Mouse (Mus musculus) MEL (cell line): ENCODE data around the gene Arid4b. TPM values are rescaled to one million over a fixed set of nuclear protein-coding genes. Genes with fewer than 3 reads are reported as not detected.

Experiments used
- DNase-seq: peaks from one replicate; pipeline ENCODE4 v3.0.0; 2011; ENCODE audit warnings: low read depth, low spot score
- H3K27ac ChIP-seq: 2 replicates; pipeline ENCODE4 v1.5.1; 2012; ENCODE audit warnings: low read depth, mild to moderate bottlenecking, control low read depth, low read length, moderate library complexity; ENCODE audit not compliant: control insufficient read depth
- H3K27me3 ChIP-seq, 2 experiments: fragments of 150-350 bp in 1 of 2; sonication (generic) in 1 of 2; 2 replicates each; pipeline ENCODE4 v1.6.1; 2012; ENCODE audit warnings: low read length in 2 of 2, mild to moderate bottlenecking in 2 of 2, improper control_type of control experiment in 1 of 2, moderate library complexity in 1 of 2; ENCODE audit not compliant: insufficient read depth in 2 of 2, control insufficient read depth in 1 of 2
- H3K36me3 ChIP-seq, 2 experiments: 2 replicates each; pipeline ENCODE4 v1.6.1; 2012 to 2014; ENCODE audit warnings: low read length in 2 of 2, improper control_type of control experiment in 1 of 2, inconsistent platforms in 1 of 2, mild to moderate bottlenecking in 1 of 2; ENCODE audit not compliant: insufficient read depth in 2 of 2, control insufficient read depth in 1 of 2
- H3K4me1 ChIP-seq, 2 experiments: fragments of 150-350 bp in 1 of 2; sonication (generic) in 1 of 2; 2 replicates each; pipeline ENCODE4 v1.6.1; 2012; ENCODE audit warnings: low read length in 2 of 2, improper control_type of control experiment in 1 of 2, mild to moderate bottlenecking in 1 of 2; ENCODE audit not compliant: insufficient read depth in 2 of 2, control insufficient read depth in 1 of 2
- H3K4me3 ChIP-seq, 2 experiments: fragments of 150-350 bp in 1 of 2; sonication (generic) in 1 of 2; 2 replicates each; pipeline ENCODE4 v1.5.1; 2012; ENCODE audit warnings: low read depth in 2 of 2, low read length in 2 of 2, mild to moderate bottlenecking in 2 of 2, moderate library complexity in 2 of 2, control low read depth in 1 of 2, improper control_type of control experiment in 1 of 2; ENCODE audit not compliant: control insufficient read depth in 1 of 2, insufficient read depth in 1 of 2
- H3K79me2 ChIP-seq: 2 replicates; pipeline ENCODE4 v1.6.1; 2012; ENCODE audit warnings: mild to moderate bottlenecking, low read length, moderate library complexity; ENCODE audit not compliant: control insufficient read depth, poor library complexity, insufficient read depth
- H3K9ac ChIP-seq: 2 replicates; pipeline ENCODE4 v1.6.1; 2012; ENCODE audit warnings: low read depth, mild to moderate bottlenecking, control low read depth, low read length, moderate library complexity; ENCODE audit not compliant: control insufficient read depth, poor library complexity, severe bottlenecking
- H3K9me3 ChIP-seq: fragments of 150-350 bp; sonication (generic); replicated peaks from 2 replicates; pipeline ENCODE4 v1.6.1; 2012; ENCODE audit warnings: mild to moderate bottlenecking, low read length, improper control_type of control experiment, moderate library complexity; ENCODE audit not compliant: insufficient read depth
- CHD1 ChIP-seq: IDR thresholded peaks from 2 replicates; pipeline ENCODE4 v1.6.1; 2012; ENCODE audit warnings: low read depth, mild to moderate bottlenecking, inconsistent platforms, low read length, improper control_type of control experiment
- CHD2 ChIP-seq: IDR thresholded peaks from 2 replicates; pipeline ENCODE4 v1.6.1; 2011; ENCODE audit warnings: low read length, improper control_type of control experiment
- CTCF ChIP-seq, 3 experiments: IDR thresholded peaks in 2 of 3; conservative IDR thresholded peaks in 1 of 3; 2 replicates each; pipeline ENCODE4 v1.5.1; 2011 to 2012; ENCODE audit warnings: low read length in 3 of 3, low read depth in 2 of 3, mild to moderate bottlenecking in 2 of 3, improper control_type of control experiment in 1 of 3, inconsistent platforms in 1 of 3, mixed read lengths in 1 of 3, moderate library complexity in 1 of 3; ENCODE audit not compliant: control insufficient read depth in 1 of 3, insufficient read depth in 1 of 3, poor library complexity in 1 of 3, severe bottlenecking in 1 of 3
- E2F4 ChIP-seq: IDR thresholded peaks from 2 replicates; pipeline ENCODE4 v1.6.1; 2011; ENCODE audit warnings: low read depth, low read length, improper control_type of control experiment, borderline replicate concordance
- JUND ChIP-seq: IDR thresholded peaks from 2 replicates; pipeline ENCODE4 v1.6.1; 2011; ENCODE audit warnings: low read depth, mild to moderate bottlenecking, improper control_type of control experiment, low read length
- KAT2A ChIP-seq: conservative IDR thresholded peaks from 2 replicates; pipeline ENCODE4 v1.6.1; 2012; ENCODE audit warnings: low read depth, low read length, improper control_type of control experiment, inconsistent platforms
- MAX ChIP-seq: IDR thresholded peaks from 2 replicates; pipeline ENCODE4 v1.6.1; 2011; ENCODE audit warnings: low read length, improper control_type of control experiment
- MAZ ChIP-seq: IDR thresholded peaks from 2 replicates; pipeline ENCODE4 v1.6.1; 2012; ENCODE audit warnings: low read depth, mild to moderate bottlenecking, inconsistent platforms, low read length, improper control_type of control experiment
- MYB ChIP-seq: IDR thresholded peaks from 2 replicates; pipeline ENCODE4 v1.6.1; 2011; ENCODE audit warnings: mild to moderate bottlenecking, low read depth, low read length, improper control_type of control experiment
- MYC ChIP-seq: IDR thresholded peaks from 2 replicates; pipeline ENCODE4 v1.6.1; 2011; ENCODE audit warnings: low read depth, mild to moderate bottlenecking, low read length, improper control_type of control experiment, moderate library complexity
- POLR2AphosphoS2 ChIP-seq: IDR thresholded peaks from 2 replicates; pipeline ENCODE4 v1.6.1; 2011; ENCODE audit warnings: low read length, improper control_type of control experiment
- TAL1 ChIP-seq: IDR thresholded peaks from 2 replicates; pipeline ENCODE4 v1.6.1; 2012; ENCODE audit warnings: mild to moderate bottlenecking, inconsistent platforms, low read length, moderate library complexity, mixed read lengths
- TCF12 ChIP-seq: IDR thresholded peaks from 2 replicates; pipeline ENCODE4 v1.6.1; 2014; ENCODE audit warnings: low read depth, mild to moderate bottlenecking, inconsistent platforms, low read length, improper control_type of control experiment, moderate library complexity
- ZC3H11A ChIP-seq: IDR thresholded peaks from 2 replicates; pipeline ENCODE4 v1.6.1; 2012; ENCODE audit warnings: low read depth, mild to moderate bottlenecking, inconsistent platforms, low read length, improper control_type of control experiment
- ZMIZ1 ChIP-seq: IDR thresholded peaks from 2 replicates; pipeline ENCODE4 v1.6.1; 2012; ENCODE audit warnings: low read depth, mild to moderate bottlenecking, inconsistent platforms, low read length, improper control_type of control experiment, moderate library complexity
- polyA plus RNA-seq, 2 experiments: library from polyadenylated mRNA; stranded (reverse) in 1 of 2; unstranded in 1 of 2; fragments of >175 nt in 1 of 2; fragments of >200 nt in 1 of 2; gene quantifications; 2 replicates each; pipeline versions ENCODE4 v1.2.1 to v1.2.4; 2012; ENCODE audit warnings: low replicate concordance in 2 of 2, low read depth in 1 of 2; ENCODE audit not compliant: insufficient read length in 2 of 2, insufficient read depth in 1 of 2, missing spikeins in 1 of 2
- total RNA-seq: library from RNA; depleted of rRNA; stranded (reverse); fragments of 300-350 nt; gene quantifications from 2 replicates; pipeline ENCODE4 v1.2.3, GENCODE M21; 2012

The Arid4b gene
- total and polyA plus RNA-seq, 3 experiments = 8.0 to 24.8 (median 13.0) TPM

- Histone ChIP-seq H3K27ac (no peak overlapping the region), H3K27me3 (no peaks in the 10 kb centered on the region)
- no peak for TF ChIP-seq ZMIZ1
- TF ChIP-seq CTCF (IDR thresholded peaks at IDR 0.05 in 2 of 3, conservative IDR thresholded peaks at IDR 0.05 in 1 of 3; ENCODE audit: control insufficient read depth in 1 of 3, insufficient read depth in 1 of 3, low read depth in 2 of 3, low read length in 3 of 3, poor library complexity in 1 of 3, severe bottlenecking in 1 of 3) = no peak
- TF ChIP-seq TCF12 = no peak
- no peak for TF ChIP-seq ZC3H11A
- no peak for TF ChIP-seq CHD1
- no peak for TF ChIP-seq JUND
- no peak for TF ChIP-seq CHD2
- TF ChIP-seq MYB = no peak
- TF ChIP-seq MYC = no peak
- no peak for TF ChIP-seq MAX
- TF ChIP-seq POLR2AphosphoS2 = no peak
- TF ChIP-seq TAL1 = no peak
- no peak for TF ChIP-seq KAT2A
Observed at GRCm38 (mm10) chr13:14103026-14103425, 40.0 kb downstream of the Arid4b start.

GRCm38 (mm10) chr13:14110154-14110873, 47.3 kb downstream of the Arid4b start:
- Histone ChIP-seq H3K9me3 (no peaks in the 10 kb centered on the region), H3K4me1 (peaks cover 4 to 15% of the 10 kb centered on the region in 2 experiments), H3K27me3 (no peaks in the 10 kb centered on the region), H3K79me2 (peaks cover 17% of the 10 kb centered on the region; the same call in 1 of the 2 replicates), H3K36me3 (peaks cover 4 to 11% of the 10 kb centered on the region in 2 experiments), H3K27ac (no peak overlapping the region), H3K4me3 (no peak overlapping the region), H3K9ac (no peak overlapping the region)
- no peak for DNase-seq
- no peak for TF ChIP-seq E2F4
- 0 out of 2 replicates have a peak, but pooled peaks have one; percentile 41 for TF ChIP-seq MAZ

More at GRCm38 (mm10) chr13:14103026-14103425, 40.0 kb downstream of the Arid4b start:
- Histone ChIP-seq H3K4me1 (no peaks in the 10 kb centered on the region; a peak in 1 of 4 replicates), H3K4me3 (no peak overlapping the region), H3K9ac (no peak overlapping the region), H3K9me3 (no peaks in the 10 kb centered on the region), H3K36me3 (peaks cover 2 to 7% of the 10 kb centered on the region in 2 experiments), H3K79me2 (peaks cover 19% of the 10 kb centered on the region; the same call in 1 of the 2 replicates)
- DNase-seq = no peak
